8 mouse cellular contexts compared by ENCODE assay signal in the genomic region with DNA sequence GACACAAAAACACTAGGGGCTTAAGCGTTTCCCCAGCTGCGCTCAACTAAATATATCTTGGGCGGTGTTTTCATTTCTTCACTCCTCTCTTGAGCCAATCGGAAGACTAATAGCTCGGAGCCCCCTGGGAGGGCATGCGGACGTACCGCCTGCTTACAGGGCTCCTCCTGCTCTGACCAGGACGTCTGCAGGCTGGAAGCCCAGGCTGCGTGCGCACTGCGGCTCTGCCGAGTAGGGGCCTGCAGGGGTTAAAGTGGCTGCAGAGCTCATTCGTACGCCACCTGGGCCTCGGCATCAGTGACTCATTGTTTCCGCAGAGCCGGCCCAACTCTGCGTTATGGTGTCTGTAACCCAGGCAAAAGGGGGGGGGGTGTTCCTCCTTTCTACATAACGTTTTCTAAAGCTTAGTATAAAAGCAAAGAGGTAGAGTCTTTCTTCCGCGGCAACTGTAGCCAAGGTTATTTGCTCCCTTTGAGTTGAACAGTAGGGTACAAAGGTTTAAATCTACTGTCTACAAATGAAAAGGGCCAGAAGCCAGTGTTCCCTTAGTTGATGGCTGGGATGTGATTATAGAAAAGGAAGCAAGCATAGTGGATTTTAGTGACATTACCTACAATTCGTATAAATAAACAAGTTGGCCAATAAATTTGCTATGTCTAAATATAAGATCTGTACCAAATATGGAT. TPM values are rescaled to one million over a fixed set of nuclear protein-coding genes. Genes with fewer than 3 reads are reported as not detected.
DNase-seq lines count a peak whose midpoint lies in the region; ATAC-seq lines count a peak whose summit lies in the region.

No protein-coding gene starts in this region.

- DNase-seq in R1 (ENCODE audit: low read depth, low spot score), result peak; percentile 90
- DNase-seq in cerebellum, postnatal 36 days, result peak; percentile 88 to 92
- DNase-seq in frontal cortex, postnatal 36 days (ENCODE audit: low spot score in 2 of 2), result peak; percentile 76 to 79
- DNase-seq in left cerebral cortex, adult 8-10 months (ENCODE audit: low spot score in 2 of 2), result peak; percentile 63 to 87
- peak; percentile 72 to 77 for DNase-seq in right cerebral cortex, adult 2 months (ENCODE audit: low spot score in 2 of 2)
- DNase-seq in urinary bladder, postnatal 10 days (ENCODE audit: low spot score), result peak; percentile 71

- WGBS in hindbrain, embryonic 15.5 days, result 2% methylated on average over 23 of the region's 23 CpGs

- H3K36me3 ChIP-seq in hindbrain, embryonic 15.5 days, result no peaks in the 10 kb centered on the region

- H3K27me3 ChIP-seq in hindbrain, embryonic 15.5 days, result no peaks in the 10 kb centered on the region

- peak overlapping the region; percentile 43 for H3K9ac ChIP-seq in hindbrain, embryonic 15.5 days

- peak; percentile 95 for ATAC-seq in hindbrain, embryonic 15.5 days (ENCODE audit: low FRiP score, low read depth)
- ATAC-seq in megakaryocyte, adult 5-6 weeks (ENCODE audit: poor library complexity, severe bottlenecking), result peak; percentile 93

- H3K4me1 ChIP-seq in hindbrain, embryonic 15.5 days (replicated peaks), result peaks cover 41% of the 10 kb centered on the region

- no peaks in the 10 kb centered on the region for H3K9me3 ChIP-seq in hindbrain, embryonic 15.5 days

- H3K4me2 ChIP-seq in hindbrain, embryonic 15.5 days, result peak overlapping the region; percentile 74

- peak overlapping the region; percentile 34 for H3K4me3 ChIP-seq in hindbrain, embryonic 15.5 days

- peak overlapping the region; percentile 91 for H3K27ac ChIP-seq in hindbrain, embryonic 15.5 days (replicated peaks)

RNA-seq across cellular contexts. Expression of a gene that starts 53.7 kb away (rescaled TPM):
- polyA plus RNA-seq in hindbrain, embryonic 15.5 days (2015; fragmentation: Nextera tagmentation; extraction: Ambion mirVana), result 34.9 and 37.2 TPM in 2 replicates
- 10 to 100 TPM; 45.2 to 57.4 (median 48.6) TPM for total RNA-seq in left cerebral cortex, adult 8-10 months (2022)
- 51.4 and 54.4 TPM in 2 replicates for total RNA-seq in megakaryocyte, adult 5-6 weeks (2015)
- 88.6 and 119 TPM in 2 replicates for total RNA-seq in megakaryocyte, adult 5-6 weeks (2017)

Comparison
In these comparisons a context has a peak if more than half of its experiments do, and no peak if none do; other contexts are left out.
1. Peak in every context shown above with its lines: DNase-seq, ATAC-seq, H3K4me3 ChIP-seq and H3K27ac ChIP-seq.